Mouse (Mus musculus) E14TG2a.4 (cell line): Measurements from ENCODE around the gene Pygo2.

Experiments
- H3K27me3 ChIP-seq: 2 replicates; pipeline ENCODE4 v1.6.1; 2014; ENCODE audit warnings: low read length, control low read depth; ENCODE audit not compliant: insufficient read depth
- H3K36me3 ChIP-seq: 2 replicates; pipeline ENCODE4 v1.6.1; 2014; ENCODE audit warnings: low read length, control low read depth; ENCODE audit not compliant: insufficient read depth
- H3K4me1 ChIP-seq: replicated peaks from 2 replicates; pipeline ENCODE4 v1.6.1; 2014; ENCODE audit warnings: low read depth, low read length, control low read depth
- H3K4me3 ChIP-seq: replicated peaks from 2 replicates; pipeline ENCODE4 v1.5.1; 2014; ENCODE audit warnings: mild to moderate bottlenecking, low read length
- H3K9me3 ChIP-seq: 2 replicates; pipeline ENCODE4 v1.6.1; 2014; ENCODE audit warnings: low read length, control low read depth
- CTCF ChIP-seq: conservative IDR thresholded peaks from 2 replicates; pipeline ENCODE4 v1.5.1; 2014; ENCODE audit warnings: low read length
- NANOG ChIP-seq: IDR thresholded peaks from 2 replicates; pipeline ENCODE4 v1.6.1; 2014; ENCODE audit warnings: borderline replicate concordance, low read length, mixed read lengths
- POU5F1 ChIP-seq: IDR thresholded peaks from 2 replicates; pipeline ENCODE4 v1.6.1; 2014; ENCODE audit warnings: low read length, borderline replicate concordance

Gene Pygo2

DNA sequence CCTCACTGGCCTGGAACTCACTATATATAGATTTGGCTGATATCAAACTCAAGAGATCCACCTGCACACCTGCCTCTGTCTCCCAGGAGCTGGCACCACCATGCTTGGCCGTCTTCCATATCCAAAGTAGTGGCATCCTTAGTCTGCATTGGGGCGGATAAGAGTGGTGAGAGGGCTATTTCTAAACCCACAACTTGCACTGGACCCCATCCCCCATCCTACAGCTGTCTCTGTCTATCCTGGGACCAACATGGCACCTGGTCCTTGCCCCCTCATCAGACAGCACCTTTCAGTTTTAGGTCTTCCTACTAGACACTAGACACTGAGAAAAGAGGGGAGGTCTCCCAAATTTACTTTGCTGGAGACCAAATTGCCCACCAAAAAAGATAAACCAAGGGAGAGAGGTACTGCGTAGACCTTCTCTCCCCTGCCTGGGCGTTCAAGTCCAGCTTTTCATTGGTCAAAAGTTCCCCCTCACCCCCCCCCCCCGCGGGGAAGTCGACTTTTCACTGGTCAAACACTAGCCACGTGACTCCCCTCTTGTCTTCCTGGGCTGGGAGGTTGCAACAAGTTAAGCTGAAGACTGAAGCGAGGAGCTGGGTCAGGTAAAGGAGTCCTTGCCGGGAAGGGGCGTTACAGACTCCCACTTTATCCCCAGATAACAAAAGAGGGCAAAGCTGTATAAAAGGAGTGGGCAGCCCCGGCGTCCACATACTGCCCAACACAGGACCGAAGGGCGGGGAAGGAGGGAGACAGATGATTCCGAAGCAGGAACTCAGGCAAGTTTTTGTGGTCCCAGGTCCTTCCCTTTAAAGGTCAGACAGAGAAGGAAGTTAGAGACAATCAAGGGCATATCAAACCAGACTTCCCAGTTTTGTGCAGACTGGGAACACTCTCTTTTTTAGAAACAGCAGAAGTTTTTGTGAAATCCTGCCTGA, 6.4 kb downstream of the Pygo2 start, which contains the start of gene Pbxip1:
Gene Pbxip1 (plus strand): TSS at position 531 of the 938 bp plus-strand sequence.
- Histone ChIP-seq H3K4me3 (peak within 1 kb of the TSS; percentile 79), H3K4me1 (peaks cover 69% of the 10 kb centered on the region), H3K36me3 (peaks cover 53% of the 10 kb centered on the region), H3K9me3 (no peaks in the 10 kb centered on the region), H3K27me3 (no peaks in the 10 kb centered on the region)
- TF ChIP-seq CTCF (no peak), NANOG (no peak), POU5F1 (no peak)

DNA sequence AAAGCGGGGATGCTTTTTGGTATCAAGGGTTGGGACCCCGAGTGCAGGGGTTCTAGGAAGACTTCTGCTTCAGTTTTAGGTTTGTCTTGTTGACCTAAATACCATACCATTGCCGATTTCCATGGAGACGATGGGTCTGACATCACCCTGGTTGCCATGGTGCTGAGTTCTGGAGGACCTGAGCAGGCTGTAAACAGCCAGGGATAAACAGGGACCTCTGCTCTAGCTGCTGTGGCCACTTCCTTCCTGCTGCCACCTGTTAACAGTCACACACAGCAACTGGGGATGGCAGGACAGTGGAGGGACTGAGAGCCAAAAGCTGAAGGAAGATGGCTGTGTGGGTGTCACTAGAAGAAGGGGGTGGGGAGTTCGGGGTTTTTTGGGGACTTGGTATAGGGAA, 7.3 kb downstream of the Pygo2 start:
- Histone ChIP-seq H3K9me3 (no peaks in the 10 kb centered on the region), H3K4me1 (peaks cover 61% of the 10 kb centered on the region), H3K4me3 (peak overlapping the region; percentile 79)

DNA sequence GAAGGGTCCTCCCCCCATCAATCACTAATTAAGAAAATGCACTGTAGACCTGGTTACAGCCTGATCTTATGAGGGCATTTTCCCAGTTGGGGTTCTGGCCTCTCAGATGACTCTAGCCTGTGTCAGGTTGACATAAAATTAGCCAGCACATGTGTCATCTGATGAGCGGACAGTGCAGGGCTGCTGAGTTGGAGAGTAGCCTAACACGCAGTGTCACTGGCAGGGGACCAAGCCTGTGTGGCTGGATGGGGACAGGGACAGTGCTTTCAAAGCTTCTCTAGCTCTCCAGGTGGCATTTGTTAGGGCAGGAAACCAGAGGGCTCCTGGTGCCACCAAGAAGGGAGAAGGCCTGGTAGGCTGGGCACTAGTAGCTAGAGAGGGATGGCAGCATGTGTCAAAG, 10.7 kb downstream of the Pygo2 start:
- peaks cover 27% of the 10 kb centered on the region for H3K4me1 ChIP-seq
- H3K4me3 ChIP-seq: no peak overlapping the region
- H3K9me3 ChIP-seq: no peaks in the 10 kb centered on the region
- H3K36me3 ChIP-seq: peaks cover 48% of the 10 kb centered on the region
- TF ChIP-seq NANOG (no peak), POU5F1 (no peak), CTCF (no peak)
- H3K27me3 ChIP-seq: no peaks in the 10 kb centered on the region

More for the DNA sequence above, 7.3 kb downstream of the Pygo2 start:
- Histone ChIP-seq H3K36me3 (peaks cover 47% of the 10 kb centered on the region), H3K27me3 (no peaks in the 10 kb centered on the region)
- TF ChIP-seq NANOG: no peak
- no peak for TF ChIP-seq CTCF
- TF ChIP-seq POU5F1: no peak

DNA sequence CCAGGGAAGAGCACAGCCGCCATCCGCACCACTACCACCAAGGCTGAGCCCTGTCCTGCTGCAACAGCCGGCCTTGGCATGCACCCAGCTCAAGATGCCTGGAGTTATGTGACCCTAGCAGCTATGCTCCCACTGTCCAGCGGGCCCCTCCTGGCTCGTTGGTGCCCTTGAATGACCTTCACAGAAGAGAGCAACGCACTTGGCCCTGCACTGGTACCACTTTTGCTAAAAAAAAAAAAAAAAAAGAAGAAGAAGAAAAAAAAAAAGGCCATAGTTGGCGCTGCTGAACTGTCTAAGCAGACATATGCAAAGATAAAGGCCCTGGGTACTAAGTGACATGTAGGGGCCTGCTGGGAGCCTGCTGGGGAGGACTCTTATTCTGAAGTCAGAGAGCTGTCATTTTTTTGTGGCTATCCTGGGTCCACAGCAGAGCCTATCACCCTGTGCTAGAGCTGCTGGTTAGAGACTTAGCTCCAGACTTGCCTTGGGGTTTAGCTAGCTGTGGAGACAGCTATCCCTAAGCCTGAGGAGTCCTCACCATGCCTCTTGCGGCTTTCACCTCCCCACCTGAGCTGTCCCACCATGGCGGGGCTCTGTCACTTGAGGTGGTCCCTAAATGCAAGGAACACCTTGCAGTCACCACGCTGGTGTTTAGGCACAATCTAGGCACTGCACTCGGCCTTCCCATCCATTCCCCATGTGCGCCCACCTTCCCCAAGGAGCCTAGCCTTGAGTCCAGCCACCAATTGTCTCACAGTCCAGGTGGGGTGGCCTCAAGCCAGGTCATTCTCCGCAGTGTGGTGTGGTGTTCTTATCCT, 18.9 kb downstream of the Pygo2 start:
- Histone ChIP-seq H3K36me3 (peaks cover 31% of the 10 kb centered on the region), H3K27me3 (no peaks in the 10 kb centered on the region), H3K9me3 (no peaks in the 10 kb centered on the region), H3K4me1 (peaks cover 71% of the 10 kb centered on the region), H3K4me3 (peak overlapping the region; percentile 73)
- TF ChIP-seq POU5F1 (no peak), NANOG (no peak), CTCF (no peak)

DNA sequence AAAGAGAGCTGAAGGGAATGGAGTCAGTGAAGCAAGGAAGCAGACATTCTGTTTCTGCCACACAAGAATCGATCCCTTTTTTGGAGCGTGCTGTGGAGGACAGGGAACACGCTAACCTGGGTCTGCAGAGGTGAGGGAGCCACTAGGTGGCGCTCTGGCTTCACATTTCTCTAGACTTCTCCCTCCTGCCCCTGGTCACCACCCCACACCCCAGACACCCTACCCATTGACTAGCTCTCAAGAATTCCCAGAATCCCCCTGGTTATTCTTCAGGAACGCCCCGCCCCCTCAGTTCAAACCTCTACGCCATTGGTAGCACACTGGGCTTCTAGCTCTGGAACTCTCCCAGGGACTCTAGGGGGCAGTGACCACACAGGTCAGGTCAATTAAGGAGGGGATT, 19.5 kb downstream of the Pygo2 start:
- Histone ChIP-seq H3K4me1 (peaks cover 77% of the 10 kb centered on the region), H3K4me3 (peak overlapping the region; percentile 73), H3K36me3 (peaks cover 27% of the 10 kb centered on the region), H3K27me3 (no peaks in the 10 kb centered on the region), H3K9me3 (no peaks in the 10 kb centered on the region)
- TF ChIP-seq POU5F1 (no peak), CTCF (peak; percentile 74)

DNA sequence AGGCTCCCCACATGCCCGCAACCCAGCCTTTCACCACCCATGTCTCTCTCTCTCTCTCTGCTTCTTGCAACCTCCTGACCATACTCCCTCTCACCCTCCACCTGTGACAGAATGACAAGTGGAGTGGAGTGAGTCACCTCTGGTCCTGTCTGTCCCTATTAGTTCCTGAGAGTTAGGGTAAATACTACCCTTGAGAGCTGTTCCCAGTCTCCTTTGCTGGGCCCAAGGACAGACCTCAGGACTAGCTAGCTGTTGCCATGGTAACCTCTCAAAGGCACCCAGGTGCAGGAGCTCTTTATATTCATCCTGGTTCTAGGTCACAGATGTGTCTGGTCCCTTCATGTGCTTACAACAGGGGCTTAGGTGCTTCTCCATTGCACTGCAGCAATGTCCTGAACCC, 21.9 kb downstream of the Pygo2 start:
- no peak for TF ChIP-seq NANOG
- TF ChIP-seq POU5F1: no peak
- no peak overlapping the region for H3K4me3 ChIP-seq
- H3K4me1 ChIP-seq: peaks cover 93% of the 10 kb centered on the region
- H3K36me3 ChIP-seq: peaks cover 3% of the 10 kb centered on the region
- H3K9me3 ChIP-seq: no peaks in the 10 kb centered on the region
- no peaks in the 10 kb centered on the region for H3K27me3 ChIP-seq

DNA sequence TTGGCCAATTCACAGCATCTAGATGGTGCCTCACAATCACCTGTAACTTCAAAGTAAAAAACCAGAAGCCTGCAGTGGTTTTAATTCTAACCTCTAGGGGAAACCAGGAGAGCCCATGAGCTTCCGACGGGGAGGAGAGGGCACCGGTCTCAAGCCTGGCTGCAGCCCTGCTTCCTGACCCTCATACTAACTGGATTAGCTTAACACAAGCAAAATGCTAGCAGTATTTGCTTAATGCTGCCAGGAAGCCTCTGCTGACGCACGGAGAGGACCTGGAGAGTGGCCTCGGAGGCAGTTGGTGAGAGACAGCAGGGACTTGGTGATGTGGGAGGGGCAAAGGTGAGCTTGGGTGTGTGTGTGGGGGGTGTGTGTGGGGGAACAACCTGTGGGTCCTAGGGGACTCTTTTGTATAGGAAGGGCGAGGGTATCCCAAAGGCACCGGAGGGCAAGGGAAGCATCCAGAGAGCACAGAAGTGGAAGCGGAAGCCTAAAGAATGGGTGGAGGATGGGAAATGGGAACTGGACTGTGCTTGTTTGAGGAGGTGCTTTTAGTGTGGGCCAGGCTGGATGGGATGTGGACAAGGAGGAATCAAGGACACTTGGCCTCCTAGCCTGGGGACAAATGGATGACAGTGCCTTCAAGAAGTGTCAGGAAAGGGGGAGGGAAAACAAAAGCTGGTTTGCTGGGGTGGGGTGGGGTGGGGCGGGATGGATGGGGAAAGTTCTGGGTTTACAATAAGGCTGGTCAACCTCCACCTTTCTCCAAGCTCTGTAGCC, 24.6 kb downstream of the Pygo2 start, which contains the start of gene Pmvk:
Gene Pmvk (plus strand): TSS at position 141 of the 777 bp plus-strand sequence.
- H3K4me1 ChIP-seq: peaks cover 91% of the 10 kb centered on the region
- TF ChIP-seq NANOG: no peak
- TF ChIP-seq POU5F1: no peak
- no peak for TF ChIP-seq CTCF

DNA sequence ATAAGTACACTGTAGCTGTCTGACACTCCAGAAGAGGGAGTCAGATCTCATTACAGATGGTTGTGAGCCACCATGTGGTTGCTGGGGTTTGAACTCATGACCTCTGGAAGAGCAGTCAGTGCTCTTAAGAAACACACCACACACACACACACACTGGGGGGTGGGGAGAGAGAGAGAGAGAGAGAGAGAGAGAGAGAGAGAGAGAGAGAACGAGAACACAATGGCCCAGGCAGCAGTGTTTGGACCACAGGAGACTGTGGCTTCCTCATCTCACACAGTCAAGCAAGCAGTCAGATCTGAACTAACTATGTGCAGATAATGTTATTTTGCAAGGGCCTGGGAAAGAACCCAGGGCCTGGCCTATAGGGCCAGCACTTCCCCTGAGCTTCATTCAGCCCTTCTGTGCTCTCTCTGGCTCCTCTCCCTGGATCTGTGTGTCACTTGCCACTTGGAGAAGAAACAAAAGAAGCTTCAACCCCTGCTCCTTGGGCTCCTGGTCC, 25.8 kb downstream of the Pygo2 start:
- no peaks in the 10 kb centered on the region for H3K27me3 ChIP-seq
- TF ChIP-seq CTCF (no peak), NANOG (no peak), POU5F1 (no peak)
- H3K4me3 ChIP-seq: no peak overlapping the region
- no peaks in the 10 kb centered on the region for H3K9me3 ChIP-seq
- H3K36me3 ChIP-seq: 0 out of 2 replicates have a peak, but pooled peaks cover 3% of the 10 kb centered on the region
- peaks cover 84% of the 10 kb centered on the region for H3K4me1 ChIP-seq

More for the DNA sequence above, 24.6 kb downstream of the Pygo2 start, which contains the start of gene Pmvk:
- Histone ChIP-seq H3K4me3 (peak within 1 kb of the TSS; percentile 29; the same call in 1 of the 2 replicates), H3K9me3 (no peaks in the 10 kb centered on the region), H3K27me3 (no peaks in the 10 kb centered on the region), H3K36me3 (no peaks in the 10 kb centered on the region)
